Mouse (Mus musculus) heart, adult 10 weeks (tissue): Measurements from ENCODE around the gene Bckdha. TPM values are rescaled to one million over a fixed set of nuclear protein-coding genes. Genes with fewer than 3 reads are reported as not detected.

Experiments used
- polyA plus RNA-seq: library from polyadenylated mRNA; stranded (reverse); fragments of 350-450 nt; fragmentation: Illumina TruSeq; extraction: RNeasy Lipid Tissue Mini Kit (QIAGEN cat#74804); gene quantifications from one replicate; pipeline ENCODE4 v1.2.3, GENCODE M21; 2014; ENCODE audit warnings: low read depth, low replicate concordance

Gene Bckdha
- 283 TPM for polyA plus RNA-seq

DNA sequence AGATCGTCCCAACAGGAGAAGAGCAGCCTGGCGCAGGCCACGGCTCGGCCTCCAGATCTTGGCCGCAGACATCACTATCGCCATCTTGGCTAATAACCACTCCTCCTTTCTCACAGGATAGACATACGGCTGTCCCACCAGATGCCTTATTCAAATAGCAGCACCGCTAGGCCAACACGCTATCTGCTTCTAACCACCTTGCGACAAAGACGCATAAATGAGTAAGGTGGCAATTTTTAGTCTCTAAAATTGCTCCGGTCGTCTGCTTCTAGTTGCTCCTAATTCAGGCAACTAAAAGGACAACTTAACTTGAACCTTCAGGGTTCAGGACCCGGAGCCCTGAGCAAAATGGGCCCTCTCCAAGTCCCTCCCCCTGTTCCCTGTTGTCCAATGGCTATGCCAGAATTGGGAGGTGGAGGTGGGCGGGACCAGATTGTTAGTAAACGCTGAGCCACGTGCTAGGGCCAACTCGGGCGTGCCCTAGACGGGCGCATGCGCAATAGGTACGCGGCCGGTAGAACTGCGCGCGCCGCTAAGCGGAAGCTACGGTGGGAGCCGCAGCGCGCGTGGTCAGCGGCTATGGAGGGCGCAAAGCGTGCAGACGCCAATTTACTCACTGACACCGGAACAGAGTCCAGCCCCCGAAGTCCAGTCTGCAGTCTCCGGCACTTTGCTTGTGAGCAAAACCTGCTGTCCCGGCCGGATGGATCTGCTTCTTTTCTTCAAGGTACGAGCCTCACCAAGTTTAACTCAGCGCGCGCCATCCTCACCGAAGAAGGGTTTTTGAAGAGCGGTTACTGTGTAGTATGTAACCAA is at the start of gene Bckdha, which contains the start of gene Exosc5:
Gene Bckdha (minus strand): TSS at position 325 of the 816 bp plus-strand sequence.
Gene Exosc5 (plus strand): TSS at position 508 of the 816 bp plus-strand sequence.

GRCm38 (mm10) chr7:25686680-25687531 is 28.1 kb upstream of the Bckdha start, which contains the start of gene Tgfb1:
Tgfb1 (plus strand) TSS chr7:25687002.

DNA sequence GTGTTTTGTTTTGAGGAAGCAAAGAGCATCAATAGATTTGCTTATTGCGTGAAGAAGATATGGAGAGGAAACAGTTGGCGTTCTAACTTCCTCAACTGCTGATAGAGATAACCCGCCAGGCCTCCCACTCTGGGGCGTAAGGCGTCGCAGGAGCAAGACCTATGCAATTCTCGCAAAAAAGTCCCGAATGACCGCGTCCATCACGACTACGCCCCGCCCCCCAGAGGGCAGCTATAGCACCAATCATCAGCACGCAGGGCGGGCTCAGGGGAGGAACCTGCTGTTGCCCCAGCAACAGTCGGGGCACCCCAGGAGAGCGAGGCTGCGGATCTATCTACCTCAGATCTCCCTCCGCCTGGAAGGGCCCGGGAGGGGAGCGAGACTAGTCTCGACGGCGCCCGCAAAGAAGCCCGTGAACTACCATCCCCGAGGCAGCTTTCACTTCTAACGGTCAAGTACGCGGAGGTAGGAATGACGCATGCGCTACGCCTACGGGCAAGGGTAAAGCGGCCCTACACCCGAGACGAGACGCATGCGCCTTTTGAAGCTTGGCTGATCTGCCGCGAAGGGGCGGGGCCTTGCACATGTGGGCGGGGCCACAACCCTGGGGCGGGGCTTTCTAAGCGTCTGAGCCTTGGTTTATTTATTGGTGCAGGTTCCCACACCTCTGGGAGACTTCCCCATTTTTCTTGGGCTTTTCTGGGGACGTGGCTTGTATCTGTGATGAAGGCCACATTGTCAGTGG is 21.9 kb upstream of the Bckdha start, which contains the start of gene B9d2:
Gene B9d2 (plus strand): TSS at position 267 of the 745 bp plus-strand sequence.

DNA sequence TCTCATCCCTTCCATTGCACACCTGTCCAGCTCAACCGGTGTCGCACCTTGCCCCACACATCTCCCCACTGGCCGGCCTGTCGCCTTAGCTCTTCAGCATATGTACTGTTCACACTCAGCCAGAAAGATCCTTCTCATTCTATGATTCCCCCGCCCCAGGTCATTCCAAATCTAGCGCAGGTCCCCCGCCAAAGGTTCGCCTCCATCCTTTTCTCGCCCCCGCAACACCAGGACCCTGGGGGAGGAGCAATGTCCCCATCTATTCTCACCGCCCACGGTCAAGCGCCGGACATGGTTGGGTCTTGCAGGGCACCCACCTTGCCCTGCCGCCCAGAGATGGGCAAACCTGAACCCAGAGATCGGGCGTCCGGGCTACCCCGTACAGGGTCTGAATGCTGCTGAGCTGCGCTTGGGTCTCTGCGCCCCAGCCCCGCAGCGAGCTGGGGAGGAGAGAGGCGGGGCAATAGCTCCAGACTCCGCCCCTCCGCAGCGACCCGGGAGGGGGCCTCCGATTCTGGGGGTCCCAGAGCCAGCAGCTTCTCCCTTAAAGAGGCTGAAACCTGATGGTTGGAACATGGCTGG is 16.0 kb upstream of the Bckdha start, which contains the start of gene Tmem91:
Gene Tmem91 (minus strand): TSS at position 448 of the 582 bp plus-strand sequence.

GRCm38 (mm10) chr7:25626509-25627430 is 32.0 kb downstream of the Bckdha start, which contains the start of gene B3gnt8:
B3gnt8 (plus strand) TSS chr7:25626654.

GRCm38 (mm10) chr7:25618865-25619721 is 39.7 kb downstream of the Bckdha start, which contains the start of gene Dmac2:
Dmac2 (plus strand) TSS chr7:25619414.

GRCm38 (mm10) chr7:25615706-25616011 is 43.1 kb downstream of the Bckdha start, which contains the start of gene Erich4:
Erich4 (minus strand) TSS chr7:25615892.

Other genes with a start within 250 kb of the Bckdha start
- gene Cxcl17, start 246.1 kb downstream of the Bckdha start, polyA plus RNA-seq, result not detected
- gene Ceacam1, start 181.4 kb downstream of the Bckdha start, polyA plus RNA-seq, result 17.6 TPM
- 0.58 TPM for gene Ceacam2, start 119.1 kb downstream of the Bckdha start, polyA plus RNA-seq
- gene Erich4, start 43.1 kb downstream of the Bckdha start, polyA plus RNA-seq, result not detected
- gene Dmac2, start 39.6 kb downstream of the Bckdha start, polyA plus RNA-seq, result 79.6 TPM
- 3.3 TPM for gene B3gnt8, start 32.3 kb downstream of the Bckdha start, polyA plus RNA-seq
- 14.5 TPM for gene Exosc5, start 183 bp upstream of the Bckdha start, polyA plus RNA-seq
- gene Tmem91, start 16.2 kb upstream of the Bckdha start, polyA plus RNA-seq, result not detected
- gene B9d2, start 21.8 kb upstream of the Bckdha start, polyA plus RNA-seq, result 19.8 TPM
- 14.2 TPM for gene Tgfb1, start 28.0 kb upstream of the Bckdha start, polyA plus RNA-seq
- gene Ccdc97, start 60.1 kb upstream of the Bckdha start, polyA plus RNA-seq, result 41.6 TPM
- gene Hnrnpul1, start 95.8 kb upstream of the Bckdha start, polyA plus RNA-seq, result 43.9 TPM
- 58.4 TPM for gene Axl, start 129.7 kb upstream of the Bckdha start, polyA plus RNA-seq
- 4.8 TPM for gene Cyp2s1, start 157.9 kb upstream of the Bckdha start, polyA plus RNA-seq
- gene Cyp2b10, start 238.6 kb upstream of the Bckdha start, polyA plus RNA-seq, result 0.92 TPM